Mouse (Mus musculus) liver, postnatal 0 days (tissue): ENCODE data around the gene Mill2. TPM values are rescaled to one million over a fixed set of nuclear protein-coding genes. Genes with fewer than 3 reads are reported as not detected.

Source experiments
- ATAC-seq: fragments of 200-750 bp; cut with Nextera tagmentation; 2 replicates; pipeline ENCODE4 v1.8.0; 2017; ENCODE audit warnings: mild to moderate bottlenecking, moderate library complexity
- DNase-seq: peaks from one replicate; pipeline ENCODE4 v3.0.0-alpha.2; 2016
- H3K27ac ChIP-seq: fragments of 300-500 bp; sonication (generic); 2 replicates; pipeline ENCODE4 v1.5.1; 2014; ENCODE audit warnings: antibody characterized with exemption, moderate library complexity, mild to moderate bottlenecking, low read depth
- H3K27me3 ChIP-seq: fragments of 300-500 bp; sonication (generic); 2 replicates; pipeline ENCODE4 v1.6.1; 2014; ENCODE audit warnings: low read length, control low read depth, mixed read lengths; ENCODE audit not compliant: insufficient read depth
- H3K36me3 ChIP-seq: fragments of 300-500 bp; sonication (generic); replicated peaks from 2 replicates; pipeline ENCODE4 v1.6.1; 2014; ENCODE audit warnings: mild to moderate bottlenecking, control low read depth, low read length, moderate library complexity, mixed read lengths; ENCODE audit not compliant: insufficient read depth
- H3K4me1 ChIP-seq: fragments of 300-500 bp; sonication (generic); 2 replicates; pipeline ENCODE4 v1.6.1; 2014; ENCODE audit warnings: antibody characterized with exemption, mild to moderate bottlenecking, control low read depth; ENCODE audit not compliant: insufficient read depth
- H3K4me2 ChIP-seq: fragments of 300-500 bp; sonication (generic); 2 replicates; pipeline ENCODE4 v1.6.1; 2014; ENCODE audit warnings: low read depth, mild to moderate bottlenecking, low read length, moderate library complexity, mixed read lengths
- H3K4me3 ChIP-seq: fragments of 300-500 bp; sonication (generic); 2 replicates; pipeline ENCODE4 v1.5.1; 2014; ENCODE audit warnings: low read depth, low read length
- H3K9ac ChIP-seq: fragments of 300-500 bp; sonication (generic); replicated peaks from 2 replicates; pipeline ENCODE4 v1.6.1; 2014; ENCODE audit warnings: mild to moderate bottlenecking, moderate library complexity
- H3K9me3 ChIP-seq: fragments of 300-500 bp; sonication (generic); 2 replicates; pipeline ENCODE4 v1.6.1; 2016; ENCODE audit warnings: mild to moderate bottlenecking, control low read depth, low read length, mixed read lengths
- CTCF ChIP-seq: sonication (generic); IDR thresholded peaks from 2 replicates; pipeline ENCODE4 v1.5.1; 2016; ENCODE audit warnings: antibody characterized with exemption, low read depth
- EP300 ChIP-seq: IDR thresholded peaks from 2 replicates; pipeline ENCODE4 v1.6.1; 2016; ENCODE audit warnings: antibody characterized with exemption, low read depth, mild to moderate bottlenecking
- whole genome bisulfite sequencing: fragments of 180-500 bp; shearing (Covaris S2); extraction: QIAGEN DNeasy Blood & Tissue Kit; methylation state at CpG from one replicate; pipeline ENCODE4 v1.1.7; 2014; ENCODE audit not compliant: insufficient replicate concordance; 5-methylcytosine and 5-hydroxymethylcytosine counted together
- polyA plus RNA-seq: library from polyadenylated mRNA; unstranded; fragments of >200 nt; fragmentation: Nextera tagmentation; extraction: Ambion mirVana; gene quantifications from 2 replicates; pipeline ENCODE4 v1.2.1, GENCODE M21; 2015

The Mill2 gene
- polyA plus RNA-seq, 1 experiment from 2014 or later: 0.36 TPM

DNA sequence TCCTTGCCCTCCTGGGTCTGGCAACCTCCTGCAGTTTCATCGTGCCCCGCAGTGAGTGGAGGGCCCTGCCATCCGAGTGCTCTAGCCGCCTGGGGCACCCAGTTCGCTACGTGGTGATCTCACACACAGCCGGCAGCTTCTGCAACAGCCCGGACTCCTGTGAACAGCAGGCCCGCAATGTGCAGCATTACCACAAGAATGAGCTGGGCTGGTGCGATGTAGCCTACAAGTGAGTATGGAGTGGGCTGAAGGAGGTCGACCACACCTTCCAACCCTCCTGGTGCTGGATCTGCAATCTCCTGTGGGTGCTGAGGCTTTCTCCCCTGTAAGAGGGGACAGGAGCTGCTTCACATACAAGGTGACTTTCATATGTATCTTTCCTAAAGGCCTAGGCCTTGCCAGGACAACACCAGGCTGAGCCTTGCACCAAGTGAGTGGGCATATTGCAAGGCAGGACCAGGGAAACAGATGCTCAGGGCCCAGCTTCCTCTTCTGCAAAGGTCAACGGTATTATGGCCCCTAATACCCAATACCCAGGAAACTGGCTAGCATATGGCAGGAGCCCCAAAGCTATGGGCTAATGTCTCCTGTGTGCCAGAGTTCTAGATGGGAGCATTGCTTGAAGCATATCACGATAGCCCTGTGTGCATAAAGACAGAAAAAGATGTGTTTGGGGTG, 45.1 kb downstream of the Mill2 start:
- H3K9me3 ChIP-seq: no peaks in the 10 kb centered on the region
- H3K4me1 ChIP-seq: no peaks in the 10 kb centered on the region
- peak overlapping the region; percentile 75 for H3K27ac ChIP-seq
- no peaks in the 10 kb centered on the region for H3K36me3 ChIP-seq
- H3K4me2 ChIP-seq: peak overlapping the region; percentile 36; the same call in 1 of the 2 replicates
- DNase-seq (no peak), ATAC-seq (0 out of 2 replicates have a peak, but pooled peaks have one; percentile 25)
- H3K9ac ChIP-seq: peak overlapping the region; percentile 26; the same call in 1 of the 2 replicates
- WGBS: 37% methylated on average over 13 of the region's 13 CpGs
- TF ChIP-seq CTCF: no peak
- TF ChIP-seq EP300: no peak
- no peaks in the 10 kb centered on the region for H3K27me3 ChIP-seq
- peak overlapping the region; percentile 27 for H3K4me3 ChIP-seq

DNA sequence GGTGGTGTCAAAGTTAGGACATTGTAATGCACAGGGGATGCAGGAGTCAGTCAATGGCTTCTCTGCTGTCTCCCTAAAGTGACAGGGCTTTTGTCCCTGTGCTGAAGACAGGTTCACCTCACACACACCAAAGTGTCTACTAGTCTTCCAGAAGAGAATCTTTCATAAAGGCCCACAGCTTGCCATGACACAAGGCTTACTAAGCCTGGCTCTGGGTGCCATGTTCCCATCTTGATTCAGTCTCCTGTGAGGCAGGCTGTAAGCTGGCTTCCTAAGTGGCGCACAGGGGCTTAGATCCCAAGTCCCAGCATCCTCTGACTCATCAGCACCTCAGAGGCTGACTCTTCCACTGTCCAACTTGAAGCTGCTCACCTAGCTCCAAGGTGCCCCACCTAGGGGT, 47.2 kb downstream of the Mill2 start:
- H3K36me3 ChIP-seq: 0 out of 2 replicates have a peak, but pooled peaks cover 4% of the 10 kb centered on the region
- no peak for TF ChIP-seq CTCF
- no peak for TF ChIP-seq EP300
- no peaks in the 10 kb centered on the region for H3K27me3 ChIP-seq
- H3K9ac ChIP-seq: no peak overlapping the region
- peak overlapping the region; percentile 46 for H3K4me2 ChIP-seq
- WGBS: 72% methylated on average over 1 of the region's 1 CpGs
- H3K27ac ChIP-seq: no peak overlapping the region
- no peak for ATAC-seq
- DNase-seq: no peak
- no peaks in the 10 kb centered on the region for H3K9me3 ChIP-seq
- peak overlapping the region; percentile 27 for H3K4me3 ChIP-seq
- no peaks in the 10 kb centered on the region for H3K4me1 ChIP-seq

DNA sequence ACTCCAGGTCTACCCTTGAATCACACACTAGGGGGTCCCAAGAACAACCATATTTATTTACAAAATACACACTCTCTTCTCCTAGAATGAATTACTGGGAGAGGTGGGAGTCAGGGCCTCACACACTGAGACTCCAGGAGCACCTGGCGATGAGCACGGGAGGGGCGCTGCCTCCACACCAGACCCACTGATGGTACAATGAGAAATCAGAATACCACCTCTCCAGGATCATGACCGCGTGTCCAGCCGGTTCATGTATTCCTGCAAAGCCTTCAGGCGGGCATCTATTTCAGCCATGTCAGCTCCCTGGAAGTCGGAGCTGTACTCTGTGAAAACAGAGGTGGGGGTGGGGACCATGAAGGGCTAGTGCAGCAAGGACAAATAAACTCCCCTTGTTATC, 51.1 kb downstream of the Mill2 start:
- Histone ChIP-seq H3K9me3 (no peaks in the 10 kb centered on the region), H3K27me3 (peaks cover 14% of the 10 kb centered on the region), H3K9ac (no peak overlapping the region), H3K4me2 (no peak overlapping the region), H3K36me3 (0 out of 2 replicates have a peak, but pooled peaks cover 4% of the 10 kb centered on the region), H3K4me1 (peaks cover 22% of the 10 kb centered on the region), H3K4me3 (no peak overlapping the region), H3K27ac (no peak overlapping the region)
- 90% methylated on average over 8 of the region's 8 CpGs for WGBS
- TF ChIP-seq CTCF: no peak
- TF ChIP-seq EP300: no peak
- no peak for DNase-seq
- ATAC-seq: no peak

DNA sequence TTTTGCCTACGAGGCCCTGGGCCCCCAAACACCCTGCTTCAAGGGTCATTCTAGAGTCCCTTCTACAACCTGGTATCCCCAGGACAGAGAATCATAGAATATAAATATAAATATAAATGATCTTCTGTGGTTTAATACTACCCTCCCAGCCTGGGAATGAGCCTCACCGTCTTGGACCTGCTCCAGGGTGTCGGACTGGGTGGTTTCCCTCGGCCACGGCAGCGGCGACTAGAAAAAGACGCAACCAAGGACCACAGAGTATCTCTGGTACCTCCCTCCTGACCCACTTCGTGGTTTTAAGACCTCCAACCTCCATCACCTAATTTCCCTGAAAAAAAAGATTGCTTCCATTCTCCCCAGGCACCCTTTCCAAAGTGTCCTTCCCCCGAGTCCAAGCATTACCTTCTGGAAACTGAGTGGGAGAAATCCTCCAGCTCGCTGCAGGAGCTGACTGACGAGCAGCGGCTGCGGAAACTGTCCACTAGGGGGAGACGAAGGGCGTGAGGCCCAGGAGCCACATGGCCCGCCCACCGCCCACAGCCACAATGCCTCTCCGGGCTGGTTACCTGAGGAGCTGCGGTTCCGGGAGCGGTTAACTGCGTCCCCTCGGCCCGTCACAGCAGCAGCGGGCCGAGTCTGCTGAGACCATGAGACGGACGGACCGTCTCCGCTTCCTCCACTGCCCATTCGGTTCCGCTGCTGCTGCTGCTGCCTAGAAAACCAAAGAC, 52.3 kb downstream of the Mill2 start:
- H3K27me3 ChIP-seq: peaks cover 14% of the 10 kb centered on the region
- H3K4me2 ChIP-seq: peak overlapping the region; percentile 79
- ATAC-seq (peak; percentile 78), DNase-seq (peak; percentile 87)
- no peak overlapping the region for H3K27ac ChIP-seq
- 20% methylated on average over 33 of the region's 33 CpGs for WGBS
- H3K4me3 ChIP-seq: peak overlapping the region; percentile 38; the same call in 1 of the 2 replicates
- no peaks in the 10 kb centered on the region for H3K9me3 ChIP-seq
- 0 out of 2 replicates have a peak, but pooled peaks cover 4% of the 10 kb centered on the region for H3K36me3 ChIP-seq
- TF ChIP-seq EP300 (no peak), CTCF (peak; percentile 94)
- peaks cover 22% of the 10 kb centered on the region for H3K4me1 ChIP-seq
- H3K9ac ChIP-seq: 0 out of 2 replicates have a peak overlapping the region, but pooled peaks have one; percentile 46

DNA sequence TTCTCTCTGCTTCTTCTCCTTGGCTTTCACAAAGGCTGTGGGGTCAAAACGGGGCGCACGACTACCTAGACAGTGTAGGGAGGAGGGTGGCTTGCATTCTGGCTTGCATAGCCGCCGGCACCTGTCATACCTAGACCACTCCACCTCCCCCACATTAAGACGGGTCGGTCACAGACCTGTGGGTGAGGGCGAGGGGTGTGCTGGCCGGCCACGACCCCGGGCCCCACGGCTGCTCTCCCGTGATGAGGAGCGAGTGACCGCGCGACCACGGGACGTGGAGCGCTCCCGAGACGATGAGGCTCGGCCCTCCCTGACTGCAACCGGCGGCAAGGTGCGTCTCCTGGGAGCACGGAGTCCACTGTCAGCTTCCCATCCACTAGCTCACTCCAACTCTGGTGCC, 53.2 kb downstream of the Mill2 start:
- 39% methylated on average over 26 of the region's 27 CpGs for WGBS
- Histone ChIP-seq H3K9me3 (no peaks in the 10 kb centered on the region), H3K27me3 (peaks cover 14% of the 10 kb centered on the region), H3K27ac (no peak overlapping the region), H3K36me3 (peaks cover 4% of the 10 kb centered on the region; the same call in 1 of the 2 replicates), H3K4me1 (peaks cover 22% of the 10 kb centered on the region), H3K4me2 (0 out of 2 replicates have a peak overlapping the region, but pooled peaks have one; percentile 72), H3K4me3 (no peak overlapping the region), H3K9ac (no peak overlapping the region)
- no peak for DNase-seq
- TF ChIP-seq CTCF (no peak), EP300 (no peak)
- peak; percentile 11; the same call in 1 of the 2 replicates for ATAC-seq
